Mouse (Mus musculus) MEL (cell line): ENCODE measurements around the gene Rps19.
"Not testable (repeated sequence)": the region's sequence is repeated elsewhere in the genome, so short reads cannot be mapped to it uniquely, and the experiment has no call there.

Experiments
- CHD2 ChIP-seq: IDR thresholded peaks from 2 replicates; pipeline ENCODE4 v1.6.1; 2011; ENCODE audit warnings: low read length, improper control_type of control experiment
- EP300 ChIP-seq, 2 experiments: IDR thresholded peaks; 2 replicates each; pipeline ENCODE4 v1.6.1; 2011; ENCODE audit warnings: improper control_type of control experiment in 2 of 2, low read length in 2 of 2, low read depth in 1 of 2, mild to moderate bottlenecking in 1 of 2
- POLR2AphosphoS2 ChIP-seq: IDR thresholded peaks from 2 replicates; pipeline ENCODE4 v1.6.1; 2011; ENCODE audit warnings: low read length, improper control_type of control experiment

DNA sequence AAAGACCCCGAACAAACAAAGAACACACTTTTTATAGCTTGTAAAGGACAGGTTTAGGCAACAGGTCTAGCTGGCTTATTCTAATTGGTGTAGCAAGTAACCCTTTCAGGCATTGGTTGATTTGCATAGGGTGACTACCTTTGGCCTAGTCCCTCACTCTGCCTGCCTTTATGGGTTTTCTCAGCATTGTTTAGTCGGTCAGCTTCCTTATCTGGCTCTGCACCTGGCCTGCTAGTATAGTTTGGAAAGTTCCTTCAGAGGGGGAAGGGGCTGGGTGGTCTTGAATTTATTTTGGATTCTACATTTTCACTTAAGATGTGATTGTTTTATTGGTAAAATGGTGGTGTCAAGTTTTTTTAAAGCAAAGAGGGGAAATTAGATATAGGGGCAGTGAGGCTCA lies 37.6 kb upstream of the Rps19 start:
- not testable (repeated sequence) for TF ChIP-seq CHD2; EP300 (IDR thresholded peaks at IDR 0.05; ENCODE audit: low read depth in 1 of 2, low read length in 2 of 2); POLR2AphosphoS2
